Mouse (Mus musculus) spleen, adult 2 months (tissue): Measurements from ENCODE around the gene C3ar1.

Source experiments
- CTCF ChIP-seq: fragments of 200-500 bp; IDR thresholded peaks from 2 replicates; pipeline ENCODE4 v1.5.1; 2011; ENCODE audit warnings: mild to moderate bottlenecking, inconsistent platforms; ENCODE audit not compliant: insufficient read depth, insufficient read length, insufficient replicate concordance; ENCODE audit errors: extremely low read depth
- POLR2A ChIP-seq: fragments of 200-500 bp; IDR thresholded peaks from 2 replicates; pipeline ENCODE4 v1.6.1; 2011; ENCODE audit warnings: low read depth, low read length, inconsistent platforms

DNA sequence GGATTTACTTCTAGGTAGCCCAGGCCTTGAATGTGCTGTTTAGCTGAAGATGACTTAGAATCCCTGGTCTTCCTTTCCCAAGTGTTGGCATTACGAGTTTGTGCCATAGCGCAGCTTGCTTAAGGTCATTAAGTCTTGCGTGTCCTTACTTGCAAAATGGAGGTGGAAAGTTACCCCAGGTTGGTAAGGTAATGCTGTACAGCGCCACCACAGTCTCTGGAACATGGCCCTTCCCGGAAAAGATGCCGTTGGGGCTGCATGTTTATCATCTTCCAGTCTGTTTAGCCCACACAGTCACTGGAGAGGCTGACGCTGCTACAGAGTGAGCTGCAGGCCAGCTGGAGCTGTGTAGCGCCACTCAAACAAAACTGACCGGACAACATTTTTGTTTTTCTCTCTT lies 27.6 kb upstream of the C3ar1 start:
- TF ChIP-seq CTCF = no peak
- TF ChIP-seq POLR2A = no peak
